Mouse (Mus musculus): ENCODE measurements around the gene Gm4884.
"Not testable (repeated sequence)": the region's sequence is repeated elsewhere in the genome, so short reads cannot be mapped to it uniquely, and the experiment has no call there.

The Gm4884 gene

GRCm38 (mm10) chr7:41032419-41032818, at the start of gene Gm4884:
Gene Gm4884, plus strand, starts transcription at chr7:41032719.
- DNase-seq (ENCODE audit: low spot score) = not testable (repeated sequence)

GRCm38 (mm10) chr7:40987243-40987642, 45.3 kb upstream of the Gm4884 start, which contains the start of gene 4930433I11Rik:
Gene 4930433I11Rik, plus strand, starts transcription at chr7:40987543.
- no peak for DNase-seq (ENCODE audit: low spot score)

GRCm38 (mm10) chr7:41044058-41044457, 11.5 kb downstream of the Gm4884 start:
- DNase-seq (ENCODE audit: low spot score) = not testable (repeated sequence)
